Mouse (Mus musculus) ES-E14 (cell line): ENCODE results near the gene Xylt1.

Experiments
- HCFC1 ChIP-seq: IDR thresholded peaks from 2 replicates; pipeline ENCODE4 v1.6.1; 2012; ENCODE audit warnings: low read length, inconsistent platforms, borderline replicate concordance; ENCODE audit not compliant: insufficient read depth
- ZNF384 ChIP-seq: IDR thresholded peaks from 2 replicates; pipeline ENCODE4 v1.6.1; 2012; ENCODE audit warnings: low read depth, low read length, inconsistent platforms

DNA sequence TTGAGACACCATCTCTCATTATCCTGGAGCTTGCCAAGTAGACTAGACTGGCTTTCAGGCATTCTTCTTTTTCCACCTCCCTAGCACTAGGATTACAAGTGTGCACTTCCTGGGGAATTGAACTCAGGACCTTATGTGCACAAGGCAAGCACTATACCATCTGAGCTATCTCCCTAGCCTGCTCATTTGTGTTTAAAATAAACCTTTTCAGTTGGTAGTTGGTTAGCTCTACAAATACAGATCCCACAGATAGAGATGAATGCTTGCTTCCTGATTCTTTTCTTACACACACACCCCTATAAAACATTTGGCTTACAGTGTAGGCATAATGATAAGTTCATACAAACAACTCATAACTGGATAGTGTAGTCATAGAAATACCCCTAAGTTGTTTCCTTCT lies 206.0 kb downstream of the Xylt1 start:
- TF ChIP-seq HCFC1 (no peak), ZNF384 (no peak)
